Mouse (Mus musculus): ENCODE measurements around the gene Tpra1.

DNA sequence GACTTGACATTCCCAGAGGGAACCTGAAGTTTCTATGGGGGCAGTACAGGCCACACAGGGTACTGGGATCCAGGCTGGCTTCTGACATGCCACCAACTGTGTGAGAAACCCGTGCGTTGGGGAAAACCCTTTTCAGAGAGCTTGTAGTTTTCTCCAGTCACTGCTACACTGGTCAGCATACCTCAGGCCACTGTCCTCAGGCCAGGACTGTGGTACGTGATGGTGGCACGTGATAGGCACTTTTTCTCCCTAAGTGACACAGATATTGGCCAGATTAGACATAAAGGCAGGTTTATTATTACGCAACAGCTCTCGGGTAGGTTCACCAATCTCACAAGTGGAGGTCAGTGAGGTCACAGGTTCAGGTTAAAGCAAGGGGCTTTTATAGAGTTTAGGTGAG is 41.6 kb downstream of the Tpra1 start:
- TF ChIP-seq CTCF (IDR thresholded peaks at IDR 0.05; ENCODE audit: low read depth) = no peak
- no peak for TF ChIP-seq EP300 (IDR thresholded peaks at IDR 0.05; ENCODE audit: low read depth)
